Mouse (Mus musculus): ENCODE results near the gene Tmem268. TPM values are rescaled to one million over a fixed set of nuclear protein-coding genes. Genes with fewer than 3 reads are reported as not detected.

Gene Tmem268
- polyA plus RNA-seq, 1 experiment from 2014 or later = 11.3 TPM

GRCm38 (mm10) chr4:63561861-63562675, 3.5 kb downstream of the Tmem268 start:
- no peaks in the 10 kb centered on the region for H3K27me3 ChIP-seq (replicated peaks; ENCODE audit: control insufficient read depth, insufficient read depth, low read length)
- no peaks in the 10 kb centered on the region for H3K9me3 ChIP-seq (ENCODE audit: control insufficient read depth, low read length)
- ATAC-seq (replicated peaks; ENCODE audit: low FRiP score, low TSS enrichment, low read depth) (no peak), DNase-seq (ENCODE audit: low spot score) (no peak)
- peak overlapping the region; percentile 9 for H3K27ac ChIP-seq (ENCODE audit: low read depth)
- H3K36me3 ChIP-seq (ENCODE audit: control insufficient read depth, insufficient read depth, low read length) = peaks cover 13% of the 10 kb centered on the region; the same call in 1 of the 2 replicates
- 53% methylated on average over 7 of the region's 7 CpGs for WGBS
- H3K4me1 ChIP-seq (replicated peaks; ENCODE audit: control insufficient read depth, insufficient read depth, low read length) = peaks cover 40% of the 10 kb centered on the region
- H3K4me2 ChIP-seq (ENCODE audit: low read length) = 0 out of 2 replicates have a peak overlapping the region, but pooled peaks have one; percentile 15
- H3K9ac ChIP-seq (ENCODE audit: low read length) = no peak overlapping the region
- no peak overlapping the region for H3K4me3 ChIP-seq (ENCODE audit: low read depth, low read length)

DNA sequence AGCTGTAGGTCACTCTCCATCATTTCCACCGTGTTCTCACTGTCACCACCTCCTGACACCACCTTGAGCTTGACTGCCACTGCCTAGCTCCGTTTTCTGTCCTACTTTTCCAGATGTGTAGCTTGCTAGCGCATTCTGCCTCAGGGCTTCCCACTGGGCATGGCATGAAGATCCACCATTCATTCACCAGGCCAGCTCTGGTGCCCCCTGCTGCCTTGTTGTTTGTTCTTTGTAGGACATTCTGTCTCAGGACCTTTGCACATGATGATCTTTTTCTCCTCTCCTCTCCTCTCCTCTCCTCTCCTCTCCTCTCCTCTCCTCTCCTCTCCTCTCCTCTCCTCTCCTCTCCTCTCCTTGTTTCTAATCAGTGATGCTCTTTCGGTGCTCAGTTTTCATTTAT, 4.2 kb downstream of the Tmem268 start:
- 0 out of 2 replicates have a peak overlapping the region, but pooled peaks have one; percentile 9 for H3K27ac ChIP-seq (ENCODE audit: low read depth)
- no peak overlapping the region for H3K4me2 ChIP-seq (ENCODE audit: low read length)
- H3K27me3 ChIP-seq (replicated peaks; ENCODE audit: control insufficient read depth, insufficient read depth, low read length) = no peaks in the 10 kb centered on the region
- H3K9ac ChIP-seq (ENCODE audit: low read length) = no peak overlapping the region
- H3K9me3 ChIP-seq (ENCODE audit: control insufficient read depth, low read length) = no peaks in the 10 kb centered on the region
- ATAC-seq (replicated peaks; ENCODE audit: low FRiP score, low TSS enrichment, low read depth) (no peak), DNase-seq (ENCODE audit: low spot score) (no peak)
- H3K36me3 ChIP-seq (ENCODE audit: control insufficient read depth, insufficient read depth, low read length) = peaks cover 13% of the 10 kb centered on the region; the same call in 1 of the 2 replicates
- H3K4me3 ChIP-seq (ENCODE audit: low read depth, low read length) = no peak overlapping the region
- 88% methylated on average over 4 of the region's 4 CpGs for WGBS
- peaks cover 34% of the 10 kb centered on the region for H3K4me1 ChIP-seq (replicated peaks; ENCODE audit: control insufficient read depth, insufficient read depth, low read length)

DNA sequence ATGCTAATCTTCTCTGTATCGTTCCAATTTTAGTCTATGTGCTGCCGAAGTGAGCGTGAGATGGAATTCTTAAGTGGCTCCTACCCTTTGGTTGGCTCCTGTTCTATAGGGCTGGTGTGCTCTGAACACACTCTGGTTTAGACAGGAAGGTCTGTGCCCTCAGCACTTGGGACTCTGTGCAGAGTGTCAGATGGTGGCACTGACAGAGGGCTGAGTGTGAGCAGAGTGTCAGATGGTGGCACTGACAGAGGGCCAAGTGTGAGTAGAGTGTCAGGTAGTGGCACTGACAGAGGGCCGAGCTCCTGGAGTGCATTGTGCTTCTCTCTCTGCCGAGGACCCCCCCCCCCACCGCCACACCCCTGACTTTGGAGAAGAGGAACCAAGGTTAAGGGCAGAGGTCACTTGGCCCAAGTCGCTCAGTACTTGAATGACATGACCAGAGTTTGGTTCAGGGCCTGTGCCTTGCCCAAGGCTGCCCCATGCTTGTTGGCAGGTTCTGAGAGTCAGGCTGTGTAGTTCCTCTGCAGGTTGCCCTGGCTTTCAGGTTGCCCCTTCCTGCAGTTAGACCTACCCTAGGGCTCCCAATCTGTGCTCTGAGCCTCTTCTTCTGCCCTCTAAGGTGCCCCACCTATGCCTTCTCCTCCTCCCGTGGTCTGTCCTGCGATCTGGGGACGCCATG, 9.3 kb downstream of the Tmem268 start:
- no peak for ATAC-seq (replicated peaks; ENCODE audit: low FRiP score, low TSS enrichment, low read depth)

DNA sequence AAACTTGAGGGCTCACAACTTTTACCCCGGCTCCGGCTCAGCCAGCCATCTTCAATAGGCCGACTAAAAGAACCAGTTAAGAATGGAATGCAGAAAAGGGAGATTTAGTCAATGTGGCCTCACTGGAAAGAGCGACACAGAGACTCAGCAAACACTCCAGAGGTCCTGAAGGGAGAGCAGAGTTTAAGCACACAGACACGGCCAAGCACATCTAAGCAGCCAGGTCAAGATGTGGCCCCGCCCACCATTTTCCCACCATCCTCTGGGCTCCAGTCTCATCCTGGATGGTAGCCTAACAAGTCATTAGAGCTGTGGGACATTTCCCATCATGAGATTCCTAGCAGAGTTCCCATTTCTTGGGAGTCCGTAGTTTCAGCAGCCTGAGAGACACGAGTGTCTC, 10.7 kb downstream of the Tmem268 start:
- Histone ChIP-seq H3K36me3 (ENCODE audit: control insufficient read depth, insufficient read depth, low read length) (peaks cover 18% of the 10 kb centered on the region; the same call in 1 of the 2 replicates), H3K4me2 (ENCODE audit: low read length) (no peak overlapping the region), H3K27ac (ENCODE audit: low read depth) (no peak overlapping the region), H3K4me1 (replicated peaks; ENCODE audit: control insufficient read depth, insufficient read depth, low read length) (no peaks in the 10 kb centered on the region), H3K27me3 (replicated peaks; ENCODE audit: control insufficient read depth, insufficient read depth, low read length) (no peaks in the 10 kb centered on the region), H3K9ac (ENCODE audit: low read length) (no peak overlapping the region), H3K4me3 (ENCODE audit: low read depth, low read length) (no peak overlapping the region), H3K9me3 (ENCODE audit: control insufficient read depth, low read length) (no peaks in the 10 kb centered on the region)
- no peak for DNase-seq (ENCODE audit: low spot score)
- 76% methylated on average over 8 of the region's 8 CpGs for WGBS
- no peak for ATAC-seq (replicated peaks; ENCODE audit: low FRiP score, low TSS enrichment, low read depth)

More for the DNA sequence above, 9.3 kb downstream of the Tmem268 start:
- H3K4me1 ChIP-seq (replicated peaks; ENCODE audit: control insufficient read depth, insufficient read depth, low read length) = no peaks in the 10 kb centered on the region
- 87% methylated on average over 8 of the region's 10 CpGs for WGBS
- H3K27ac ChIP-seq (ENCODE audit: low read depth) = no peak overlapping the region
- DNase-seq (ENCODE audit: low spot score) = no peak
- no peak overlapping the region for H3K4me2 ChIP-seq (ENCODE audit: low read length)
- no peak overlapping the region for H3K4me3 ChIP-seq (ENCODE audit: low read depth, low read length)
- no peaks in the 10 kb centered on the region for H3K27me3 ChIP-seq (replicated peaks; ENCODE audit: control insufficient read depth, insufficient read depth, low read length)
- H3K9me3 ChIP-seq (ENCODE audit: control insufficient read depth, low read length) = no peaks in the 10 kb centered on the region
- H3K36me3 ChIP-seq (ENCODE audit: control insufficient read depth, insufficient read depth, low read length) = peaks cover 20% of the 10 kb centered on the region; the same call in 1 of the 2 replicates
- H3K9ac ChIP-seq (ENCODE audit: low read length) = no peak overlapping the region

DNA sequence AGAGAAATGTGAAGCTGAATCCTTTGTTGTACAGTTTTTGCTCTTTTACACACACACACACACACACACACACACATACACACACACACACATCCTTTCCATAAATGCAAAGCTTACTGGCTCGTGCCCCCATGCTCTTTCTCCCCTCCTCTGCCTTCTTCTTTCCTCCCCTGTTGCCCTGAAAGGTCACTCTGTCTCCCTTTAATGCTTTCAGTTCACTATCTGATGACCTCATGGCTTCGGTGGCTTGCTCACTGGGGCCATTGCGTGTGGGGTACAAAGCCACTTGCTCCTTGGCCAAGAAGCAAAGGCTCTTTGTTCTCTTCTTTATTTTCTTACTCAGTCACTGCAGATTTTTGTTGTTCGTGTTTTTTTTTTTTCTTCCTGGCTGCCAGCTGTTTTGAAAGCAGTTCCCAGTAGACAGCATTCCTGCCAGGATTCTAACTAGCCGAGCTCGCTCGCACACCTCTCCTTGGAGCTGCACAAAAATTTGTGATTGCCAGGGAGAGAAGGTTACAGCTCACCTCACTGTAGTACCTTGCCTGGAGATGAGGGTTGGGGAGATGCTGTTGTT, 11.7 kb downstream of the Tmem268 start:
- no peak for ATAC-seq (replicated peaks; ENCODE audit: low FRiP score, low TSS enrichment, low read depth)
- H3K4me3 ChIP-seq (ENCODE audit: low read depth, low read length) = no peak overlapping the region
- H3K36me3 ChIP-seq (ENCODE audit: control insufficient read depth, insufficient read depth, low read length) = peaks cover 14% of the 10 kb centered on the region; the same call in 1 of the 2 replicates
- H3K9me3 ChIP-seq (ENCODE audit: control insufficient read depth, low read length) = no peaks in the 10 kb centered on the region
- H3K27ac ChIP-seq (ENCODE audit: low read depth) = no peak overlapping the region
- H3K4me1 ChIP-seq (replicated peaks; ENCODE audit: control insufficient read depth, insufficient read depth, low read length) = no peaks in the 10 kb centered on the region
- no peaks in the 10 kb centered on the region for H3K27me3 ChIP-seq (replicated peaks; ENCODE audit: control insufficient read depth, insufficient read depth, low read length)
- WGBS = 46% methylated on average over 7 of the region's 7 CpGs
- H3K9ac ChIP-seq (ENCODE audit: low read length) = no peak overlapping the region
- no peak overlapping the region for H3K4me2 ChIP-seq (ENCODE audit: low read length)
- DNase-seq (ENCODE audit: low spot score) = no peak

- ATAC-seq (replicated peaks; ENCODE audit: low FRiP score, low TSS enrichment, low read depth) (no peak), DNase-seq (ENCODE audit: low spot score) (no peak)
- Histone ChIP-seq H3K27ac (ENCODE audit: low read depth) (no peak overlapping the region), H3K4me2 (ENCODE audit: low read length) (no peak overlapping the region), H3K9me3 (ENCODE audit: control insufficient read depth, low read length) (peaks cover 3% of the 10 kb centered on the region; the same call in 1 of the 2 replicates), H3K36me3 (ENCODE audit: control insufficient read depth, insufficient read depth, low read length) (0 out of 2 replicates have a peak, but pooled peaks cover 7% of the 10 kb centered on the region), H3K9ac (ENCODE audit: low read length) (no peak overlapping the region), H3K4me1 (replicated peaks; ENCODE audit: control insufficient read depth, insufficient read depth, low read length) (no peaks in the 10 kb centered on the region), H3K27me3 (replicated peaks; ENCODE audit: control insufficient read depth, insufficient read depth, low read length) (no peaks in the 10 kb centered on the region), H3K4me3 (ENCODE audit: low read depth, low read length) (no peak overlapping the region)
- WGBS = 90% methylated on average over 5 of the region's 5 CpGs
Measured at GRCm38 (mm10) chr4:63572621-63573020, 14.0 kb downstream of the Tmem268 start.

GRCm38 (mm10) chr4:63579649-63580048, 21.1 kb downstream of the Tmem268 start:
- WGBS = 86% methylated on average over 14 of the region's 14 CpGs
- Histone ChIP-seq H3K4me2 (ENCODE audit: low read length) (no peak overlapping the region), H3K9me3 (ENCODE audit: control insufficient read depth, low read length) (peaks cover 4% of the 10 kb centered on the region; the same call in 1 of the 2 replicates), H3K4me3 (ENCODE audit: low read depth, low read length) (no peak overlapping the region), H3K27me3 (replicated peaks; ENCODE audit: control insufficient read depth, insufficient read depth, low read length) (no peaks in the 10 kb centered on the region), H3K4me1 (replicated peaks; ENCODE audit: control insufficient read depth, insufficient read depth, low read length) (no peaks in the 10 kb centered on the region), H3K27ac (ENCODE audit: low read depth) (no peak overlapping the region), H3K36me3 (ENCODE audit: control insufficient read depth, insufficient read depth, low read length) (0 out of 2 replicates have a peak, but pooled peaks cover 10% of the 10 kb centered on the region), H3K9ac (ENCODE audit: low read length) (no peak overlapping the region)
- no peak for DNase-seq (ENCODE audit: low spot score)
- no peak for ATAC-seq (replicated peaks; ENCODE audit: low FRiP score, low TSS enrichment, low read depth)

GRCm38 (mm10) chr4:63580078-63580477, 21.5 kb downstream of the Tmem268 start:
- Histone ChIP-seq H3K27me3 (replicated peaks; ENCODE audit: control insufficient read depth, insufficient read depth, low read length) (no peaks in the 10 kb centered on the region), H3K9ac (ENCODE audit: low read length) (no peak overlapping the region), H3K4me2 (ENCODE audit: low read length) (no peak overlapping the region), H3K4me1 (replicated peaks; ENCODE audit: control insufficient read depth, insufficient read depth, low read length) (no peaks in the 10 kb centered on the region), H3K4me3 (ENCODE audit: low read depth, low read length) (no peak overlapping the region), H3K36me3 (ENCODE audit: control insufficient read depth, insufficient read depth, low read length) (0 out of 2 replicates have a peak, but pooled peaks cover 10% of the 10 kb centered on the region), H3K9me3 (ENCODE audit: control insufficient read depth, low read length) (peaks cover 4% of the 10 kb centered on the region; the same call in 1 of the 2 replicates), H3K27ac (ENCODE audit: low read depth) (no peak overlapping the region)
- ATAC-seq (replicated peaks; ENCODE audit: low FRiP score, low TSS enrichment, low read depth) (no peak), DNase-seq (ENCODE audit: low spot score) (no peak)
- WGBS = 57% methylated on average over 6 of the region's 6 CpGs

Measured in intestine, embryonic 14.5 days (tissue).